Mouse (Mus musculus) ovary, adult 18-20 months (tissue): ENCODE measurements around the gene Fdx1.

Source experiments
- DNase-seq: peaks from one replicate; pipeline ENCODE4 v3.0.0; 2022; ENCODE audit warnings: low spot score, mixed read lengths

Gene Fdx1

GRCm38 (mm10) chr9:51962975-51963701 is at the start of gene Fdx1:
TSS of gene Fdx1 (minus strand) at chr9:51963556.
- peak; percentile 88 for DNase-seq

GRCm38 (mm10) chr9:52012781-52013436 is 49.6 kb upstream of the Fdx1 start:
- no peak for DNase-seq

DNA sequence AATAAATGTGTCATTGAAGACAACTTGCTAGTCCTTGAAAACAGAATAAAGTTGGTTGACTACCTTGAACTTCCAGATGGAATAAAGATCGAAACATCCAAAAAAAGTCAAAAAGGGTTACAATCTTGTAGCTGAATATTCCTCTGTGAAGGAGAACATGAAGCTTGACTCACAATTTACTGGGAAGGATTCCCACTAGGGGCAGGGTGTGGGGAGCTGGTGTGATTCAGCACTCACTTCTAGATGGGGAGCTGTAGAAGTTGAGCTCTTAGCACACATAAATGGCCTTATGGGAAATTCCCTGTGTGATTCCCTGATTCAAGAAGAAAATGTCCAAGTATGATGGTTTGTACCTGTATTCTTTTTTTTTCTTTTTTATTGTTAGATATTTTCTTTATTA is 49.0 kb upstream of the Fdx1 start:
- DNase-seq, result no peak

GRCm38 (mm10) chr9:52008511-52008910 is 45.2 kb upstream of the Fdx1 start:
- no peak for DNase-seq

DNA sequence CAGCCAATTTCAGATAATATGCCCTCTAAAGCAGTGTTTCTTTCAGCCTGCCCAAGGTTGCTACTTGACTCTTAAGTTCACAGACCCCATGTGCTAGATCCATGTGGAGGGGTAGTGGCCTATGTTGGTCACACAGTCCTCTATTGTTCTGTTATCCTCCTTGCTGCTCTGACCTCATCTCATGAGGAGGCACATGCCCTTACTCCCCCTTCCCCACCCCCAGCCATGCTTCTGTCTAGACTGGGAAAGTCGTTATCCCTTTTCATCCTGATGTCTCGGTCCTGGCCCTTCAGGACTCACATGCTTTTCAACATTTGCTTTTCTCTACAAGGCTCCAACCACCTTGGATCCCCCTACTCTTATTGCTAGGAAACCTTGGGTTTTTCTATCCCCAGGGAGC is 44.0 kb upstream of the Fdx1 start:
- no peak for DNase-seq

DNA sequence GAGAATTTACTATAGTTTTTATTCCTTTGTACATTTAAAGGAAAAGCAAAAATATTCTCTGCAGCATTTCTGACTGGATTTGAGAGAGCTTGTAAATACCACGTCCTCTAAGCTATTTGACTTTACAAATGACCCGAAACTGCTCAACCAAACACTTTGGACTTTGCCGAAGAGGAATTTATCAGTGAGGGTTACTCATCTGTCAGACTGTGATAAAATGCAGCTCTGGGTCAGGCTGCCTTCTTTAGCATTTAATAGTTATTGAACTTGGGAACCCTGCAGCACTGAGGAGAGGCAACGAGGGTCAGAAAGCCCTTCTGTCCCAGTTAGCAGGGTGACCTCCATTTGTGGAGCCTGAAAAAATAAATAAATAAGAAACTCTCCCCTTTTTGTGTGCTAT is 40.1 kb upstream of the Fdx1 start:
- DNase-seq, result peak; percentile 39

DNA sequence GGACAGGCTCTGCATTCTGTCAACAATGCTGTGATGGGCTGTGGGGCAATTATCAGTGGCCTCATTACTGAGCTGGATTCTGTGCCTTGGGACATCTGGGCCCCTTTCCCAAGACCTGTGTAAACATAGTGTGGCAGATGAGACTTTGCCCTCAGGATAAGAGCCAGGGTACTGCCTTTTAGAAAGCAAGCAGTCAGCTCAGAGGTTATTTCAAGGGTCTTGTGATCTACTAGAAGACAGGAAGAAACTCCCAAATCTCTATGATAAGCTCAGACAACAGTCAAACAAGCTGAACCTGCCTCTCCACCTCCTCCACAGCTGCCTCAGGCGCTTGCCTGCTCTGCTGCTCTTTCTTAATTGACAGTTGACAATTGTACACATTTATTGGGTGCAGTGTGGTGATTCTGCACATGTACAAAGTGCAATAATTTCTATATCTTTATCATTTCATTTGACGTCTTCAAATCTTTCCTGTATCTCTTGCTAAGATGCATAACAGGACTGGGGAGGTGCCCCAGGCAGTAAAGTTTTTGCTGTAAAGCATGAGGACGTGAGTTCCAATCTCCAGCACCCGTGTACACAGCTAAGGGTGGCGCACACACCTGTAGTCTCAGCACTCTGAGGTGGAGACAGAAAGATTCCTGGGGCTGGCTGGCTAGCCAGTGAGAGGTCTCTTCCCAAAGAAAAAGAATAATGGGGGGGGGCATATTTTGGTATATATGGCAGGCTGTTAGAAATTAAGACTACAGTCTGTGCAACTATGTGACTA is 32.2 kb upstream of the Fdx1 start:
- no peak for DNase-seq

DNA sequence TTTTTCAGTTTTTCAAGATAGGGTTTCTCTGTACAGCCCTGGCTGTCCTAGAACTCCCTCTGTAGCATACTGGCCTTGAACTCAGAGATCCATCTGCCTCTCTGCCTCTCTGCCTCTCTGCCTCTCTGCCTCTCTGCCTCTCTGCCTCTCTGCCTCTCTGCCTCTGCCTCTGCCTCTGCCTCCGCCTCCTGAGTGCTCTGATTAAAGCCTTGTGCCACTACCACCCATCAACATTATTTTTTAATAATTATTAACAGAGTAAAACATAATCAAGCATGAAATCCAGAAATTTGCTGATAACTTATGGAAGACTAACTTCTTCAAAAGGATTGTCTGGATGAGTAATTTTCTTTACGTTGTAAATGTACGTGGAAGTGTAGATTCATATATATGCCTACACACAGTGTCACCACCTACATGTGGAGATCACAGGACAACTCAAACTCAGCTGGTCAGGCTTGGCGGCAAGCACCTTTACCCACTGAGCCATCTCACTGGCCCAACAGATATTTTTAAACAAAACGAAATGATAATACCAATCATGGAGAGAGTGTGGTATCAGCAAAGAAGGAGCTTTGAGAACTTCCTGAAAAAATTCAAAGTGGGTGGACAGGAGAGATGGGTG is 31.4 kb upstream of the Fdx1 start:
- DNase-seq, result no peak

GRCm38 (mm10) chr9:51993486-51994275 is 30.3 kb upstream of the Fdx1 start:
- DNase-seq, result no peak

DNA sequence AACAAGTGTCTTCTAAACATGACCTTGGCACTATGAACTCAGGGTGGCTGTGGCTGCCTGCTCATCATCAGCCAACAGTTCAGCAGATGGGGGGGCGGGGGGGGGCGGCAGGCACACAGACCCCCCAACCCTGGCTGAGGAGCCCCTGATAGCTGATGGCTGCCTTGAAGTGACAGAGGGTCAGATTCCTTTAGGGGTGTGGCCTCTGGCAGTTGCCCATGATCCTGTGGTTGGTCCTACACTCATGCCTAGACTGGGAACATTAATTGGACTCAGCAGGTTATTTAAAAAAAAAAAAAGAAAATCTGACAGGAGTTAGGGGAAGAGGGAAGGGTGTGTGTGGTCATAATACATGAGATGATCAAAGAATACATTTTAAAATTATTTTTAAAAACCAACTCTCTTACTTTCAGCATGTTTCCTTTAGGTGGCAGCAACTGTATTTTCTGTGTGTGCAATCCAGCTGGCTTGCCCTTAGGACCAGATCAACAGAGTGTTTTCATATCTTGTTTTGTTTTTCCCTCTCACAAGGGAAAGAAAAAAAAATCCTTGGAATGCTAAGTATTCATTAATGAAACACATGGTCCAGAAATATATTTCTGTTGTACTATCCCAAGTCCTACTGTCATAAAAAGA is 28.0 kb upstream of the Fdx1 start:
- DNase-seq, result no peak

GRCm38 (mm10) chr9:51990828-51991227 is 27.5 kb upstream of the Fdx1 start:
- no peak for DNase-seq

DNA sequence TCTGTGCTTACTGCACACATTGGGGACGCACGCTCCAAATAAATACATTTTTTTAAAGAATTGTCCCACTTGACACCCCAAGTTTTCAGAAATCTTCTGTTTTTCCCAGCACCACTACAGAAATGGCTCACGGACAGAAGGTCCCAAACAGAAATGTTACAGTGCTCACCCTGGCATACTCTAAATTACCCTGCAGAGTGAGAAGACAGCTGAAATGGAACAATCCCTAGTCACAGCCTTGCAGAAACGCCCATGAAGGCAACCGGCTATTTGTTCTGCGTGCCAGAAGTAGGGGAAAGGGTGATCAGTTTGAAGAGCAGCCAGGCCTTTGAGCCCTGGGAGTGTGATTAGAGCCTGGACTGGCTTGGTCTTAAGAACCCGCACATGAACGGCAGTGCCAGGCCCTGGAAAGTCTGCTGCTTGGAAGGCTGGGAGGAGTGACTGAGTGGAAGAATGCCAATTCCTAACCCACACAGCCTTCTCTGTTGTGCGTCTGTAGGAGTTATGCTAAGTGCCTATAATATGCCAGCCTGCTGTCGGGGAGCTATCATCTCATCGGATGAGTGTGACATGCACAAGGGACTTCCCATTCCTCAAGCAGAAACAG is 22.2 kb upstream of the Fdx1 start:
- DNase-seq, result peak; percentile 44

DNA sequence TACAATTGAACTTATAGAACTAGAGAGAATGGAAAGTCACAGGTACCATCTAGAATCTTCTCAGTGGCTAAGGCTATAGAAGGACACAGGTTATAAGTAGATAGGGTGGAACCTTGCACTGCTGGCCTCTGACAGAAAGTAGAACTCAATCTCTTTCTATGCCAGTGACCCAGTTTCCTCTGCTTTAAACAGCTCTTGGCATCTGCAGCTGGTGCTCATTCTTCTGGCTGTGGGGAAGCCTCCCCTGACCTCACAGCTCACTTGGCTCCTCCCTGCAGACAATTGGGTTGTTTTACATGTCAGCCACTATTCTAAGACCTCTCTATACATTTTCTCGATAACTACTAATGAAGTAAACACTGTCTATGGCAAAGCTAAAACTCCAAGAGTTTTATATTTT is 17.8 kb upstream of the Fdx1 start:
- DNase-seq, result no peak

DNA sequence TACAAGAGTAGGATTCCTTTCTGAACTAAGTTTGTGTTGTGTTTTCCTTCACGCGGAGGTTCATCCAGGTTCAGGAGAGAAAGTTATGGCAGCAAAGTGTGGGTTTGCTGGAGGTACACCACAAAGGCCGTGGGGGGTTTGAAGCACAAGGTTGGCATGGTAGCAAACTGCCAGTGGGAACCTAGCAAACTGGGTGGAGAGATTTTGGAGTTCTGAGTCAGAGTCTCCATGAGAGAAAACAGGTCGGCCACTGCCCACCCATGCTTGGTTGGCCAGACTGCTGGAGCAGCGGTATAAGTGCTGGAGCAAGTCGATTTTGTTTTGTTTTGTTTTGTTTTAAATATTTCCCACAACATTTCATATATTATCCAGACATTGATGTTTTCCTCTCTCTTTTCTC is 15.9 kb upstream of the Fdx1 start:
- DNase-seq, result no peak

DNA sequence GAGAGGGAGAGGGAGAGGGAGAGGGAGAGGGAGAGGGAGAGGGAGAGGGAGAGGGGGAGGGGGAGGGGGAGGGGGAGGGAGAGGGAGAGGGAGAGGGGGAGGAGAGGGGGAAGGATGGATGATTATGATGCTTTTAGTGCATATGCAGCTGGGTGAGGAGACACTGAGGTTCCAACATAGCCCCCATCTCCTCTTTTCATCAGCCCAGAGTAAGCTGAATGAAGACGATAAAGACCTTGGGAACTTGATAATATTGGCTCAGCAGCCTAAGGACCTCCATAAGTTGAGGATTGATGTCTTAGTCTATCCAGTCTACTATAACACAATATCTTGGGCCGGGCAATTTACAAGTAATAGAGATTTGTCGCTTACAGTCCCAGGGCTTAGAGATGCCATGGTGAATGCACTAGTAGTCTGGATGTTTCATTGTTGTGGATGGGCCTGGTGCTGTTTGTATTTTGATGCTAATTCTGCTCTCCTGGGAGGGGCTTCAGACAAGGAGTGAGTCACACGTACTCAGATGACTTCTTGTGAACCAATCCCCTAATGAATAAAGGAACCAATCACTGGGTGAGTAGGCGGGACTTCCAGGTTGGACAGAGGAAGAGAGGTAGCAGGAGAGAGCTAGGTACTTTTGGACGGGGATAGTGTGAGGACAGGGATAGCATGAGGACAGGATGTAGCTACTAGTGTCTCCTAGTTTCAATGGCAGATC is 15.3 kb upstream of the Fdx1 start:
- DNase-seq, result no peak

- DNase-seq, result peak; percentile 70
Observed at GRCm38 (mm10) chr9:51977439-51978000, 14.2 kb upstream of the Fdx1 start.

DNA sequence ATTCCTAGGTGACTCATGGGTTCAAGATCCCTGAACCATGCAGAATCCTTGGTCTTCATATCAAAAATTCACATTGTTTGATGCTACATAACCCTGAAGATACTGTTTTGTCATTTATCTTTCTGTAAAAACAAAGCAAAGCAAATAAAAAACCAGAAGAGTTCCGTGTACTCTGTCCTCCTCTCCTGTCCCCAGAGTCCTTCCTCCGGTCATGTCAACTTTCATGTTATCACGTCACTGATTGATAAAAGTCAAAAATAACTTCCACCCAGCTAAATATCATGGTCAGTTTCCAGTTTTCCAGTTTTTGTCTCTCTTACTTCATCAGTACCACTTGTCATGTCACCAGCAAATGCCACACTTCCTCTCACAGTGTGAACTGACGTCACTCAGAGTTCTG is 11.5 kb upstream of the Fdx1 start:
- no peak for DNase-seq

- DNase-seq, result no peak
Observed at GRCm38 (mm10) chr9:51973846-51974245, 10.5 kb upstream of the Fdx1 start.

DNA sequence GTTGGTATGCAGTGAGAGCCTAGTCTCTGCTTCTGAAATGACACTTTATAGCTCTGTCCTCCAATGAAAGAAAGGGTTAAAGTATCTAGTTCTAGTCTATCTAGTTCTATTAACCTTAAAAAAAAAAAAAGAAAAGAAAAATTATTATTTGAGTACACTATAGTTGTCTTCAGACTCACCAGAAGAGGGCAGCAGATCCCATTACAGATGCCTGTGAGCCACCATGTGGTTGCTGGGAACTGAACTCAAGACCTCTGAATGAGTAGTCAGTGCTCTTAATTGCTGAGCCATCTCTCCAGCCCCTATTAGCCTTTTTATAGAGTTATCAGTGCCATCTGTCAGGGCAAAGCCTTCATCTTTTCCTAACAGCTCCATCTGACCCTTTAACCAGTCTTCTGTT is 3.0 kb upstream of the Fdx1 start:
- DNase-seq, result no peak

DNA sequence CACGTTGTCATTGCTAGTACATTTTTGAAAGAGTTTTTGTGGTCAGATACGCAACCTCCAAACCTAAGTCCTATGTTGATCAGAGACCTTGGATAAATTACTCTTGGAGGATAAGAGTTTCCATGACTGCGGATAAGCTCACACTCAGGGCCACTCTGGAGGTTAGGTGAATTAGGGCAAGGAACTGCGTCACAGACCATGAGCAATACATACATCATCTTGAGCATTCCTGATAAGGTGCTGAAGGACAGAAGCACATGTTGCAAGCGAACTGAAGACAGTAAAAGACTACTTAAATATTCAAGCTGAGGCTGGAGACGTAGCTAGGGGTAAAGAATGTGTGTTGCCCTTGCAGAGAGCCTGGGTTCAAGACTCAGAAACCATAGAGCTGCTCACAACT is 754 bp upstream of the Fdx1 start:
- peak; percentile 75 for DNase-seq
